Mouse (Mus musculus) kidney, postnatal 36 days (tissue): ENCODE measurements around the gene Sike1.

Experiments used
- DNase-seq, 2 experiments: peaks; one replicate each; pipeline ENCODE4 v3.0.0; 2021 to 2022; ENCODE audit warnings: mixed read lengths in 2 of 2

Gene Sike1

DNA sequence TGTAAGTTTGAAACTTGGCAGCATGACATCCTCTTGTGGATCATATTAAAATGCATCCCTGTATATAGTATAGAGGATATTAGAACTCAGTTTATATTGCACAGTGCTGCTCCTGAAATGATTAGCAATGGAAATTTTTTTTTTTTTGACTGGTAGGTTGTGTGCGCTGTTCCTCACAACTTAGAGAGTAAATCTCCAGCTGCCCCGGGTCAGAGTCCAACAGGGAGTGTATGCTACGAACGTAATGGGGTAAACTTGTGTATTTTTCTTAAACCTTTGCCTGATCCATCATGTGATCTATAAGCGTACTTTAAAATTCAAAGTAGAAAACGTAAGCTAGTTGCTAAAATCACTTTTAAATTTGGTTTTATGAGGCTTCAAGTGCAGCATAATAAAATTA lies 44.8 kb downstream of the Sike1 start:
- DNase-seq: no peak

DNA sequence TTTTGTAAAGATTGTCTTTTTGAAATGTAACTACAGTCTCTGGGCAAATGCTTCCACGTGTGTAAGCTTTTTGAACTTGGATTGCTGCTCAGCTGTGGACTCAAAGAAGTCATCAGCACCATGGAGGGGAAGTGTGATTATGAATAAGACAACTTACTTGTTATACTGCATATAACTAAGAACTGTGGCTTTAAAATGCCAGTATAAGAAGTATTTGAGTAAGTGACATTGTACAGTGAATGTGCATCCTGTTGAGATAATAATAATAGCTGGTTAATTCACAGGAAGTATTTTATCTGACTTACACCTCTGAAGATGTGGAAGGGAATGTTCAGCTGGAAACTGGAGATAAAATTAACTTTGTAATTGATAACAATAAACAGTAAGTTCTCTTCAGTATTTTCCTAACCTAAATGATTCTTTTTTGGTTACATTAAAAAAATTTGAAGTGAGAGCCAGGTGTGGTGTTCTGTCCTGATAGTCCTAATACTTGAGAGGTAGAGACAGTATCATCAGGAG lies 45.4 kb downstream of the Sike1 start:
- no peak for DNase-seq

DNA sequence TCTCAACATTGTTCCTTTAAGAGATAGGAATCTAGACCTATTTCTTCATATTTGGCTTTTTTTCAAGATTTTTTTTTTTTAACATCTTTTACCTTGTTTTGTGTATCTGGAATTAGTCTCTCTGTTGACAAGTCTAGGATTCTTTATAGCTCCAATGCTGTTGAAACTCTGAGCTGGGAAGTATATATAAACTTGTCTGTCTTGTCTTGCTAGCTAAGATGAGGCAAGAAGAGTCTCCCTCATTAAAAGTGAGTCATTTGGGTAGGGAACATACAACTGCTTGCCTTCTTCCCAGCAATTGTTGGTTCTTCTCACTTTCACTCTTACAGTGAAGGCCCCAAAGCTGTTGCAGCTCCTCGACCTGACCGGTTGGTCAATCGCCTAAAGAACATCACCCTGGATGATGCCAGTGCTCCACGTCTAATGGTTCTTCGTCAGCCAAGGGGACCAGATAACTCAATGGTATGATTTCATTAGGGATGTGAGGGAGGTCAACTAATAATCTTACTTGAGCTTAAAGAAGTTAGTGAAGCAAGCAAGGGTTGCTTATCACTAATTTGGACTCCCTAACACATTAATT lies 60.6 kb downstream of the Sike1 start:
- DNase-seq: no peak

DNA sequence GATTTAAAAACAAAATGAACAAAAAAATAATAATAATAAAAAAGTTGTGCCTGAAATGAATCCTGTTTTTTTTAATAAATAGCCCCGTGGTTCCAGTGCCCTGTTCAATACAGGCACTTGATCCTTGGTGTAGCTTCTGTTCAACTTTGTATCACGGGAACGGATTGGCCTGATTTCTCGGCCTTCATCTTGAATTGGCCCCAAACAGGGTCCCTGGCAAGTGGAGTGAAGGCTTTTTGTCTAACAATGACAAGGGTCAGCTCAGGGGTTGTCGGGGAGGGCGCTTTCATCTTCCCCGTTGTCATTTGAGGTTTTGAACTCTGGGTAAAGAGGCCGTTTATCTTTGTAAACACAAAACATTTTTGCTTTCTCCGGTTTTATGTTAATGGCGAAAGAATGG lies 62.2 kb downstream of the Sike1 start:
- no peak for DNase-seq
